Mouse (Mus musculus): ENCODE results near the gene Gp5.

DNA sequence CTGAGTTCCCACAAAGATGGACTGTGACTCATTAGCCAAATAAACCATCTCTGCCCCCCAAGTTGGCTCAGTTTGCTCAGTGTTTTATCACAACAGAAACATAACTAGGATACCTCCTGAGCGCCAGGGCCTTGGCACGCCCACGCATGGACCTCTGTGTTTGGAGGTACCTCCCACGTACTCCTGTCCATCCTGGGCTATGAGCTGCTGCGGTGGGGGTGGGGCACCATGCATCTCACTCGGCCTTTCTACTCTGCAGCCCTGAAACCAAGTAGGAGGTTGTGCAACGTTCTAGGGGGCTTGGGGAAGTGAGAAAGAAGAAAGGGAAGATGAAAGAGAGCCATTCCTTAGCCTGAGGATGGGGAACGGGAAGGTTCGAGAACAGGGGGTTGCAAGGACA lies 52.9 kb downstream of the Gp5 start:
- TF ChIP-seq CTCF (IDR thresholded peaks at IDR 0.05; ENCODE audit: extremely low read depth, insufficient read depth, insufficient read length, insufficient replicate concordance) (no peak), POLR2A (IDR thresholded peaks at IDR 0.05; ENCODE audit: low read depth, low read length) (no peak)

Measured in spleen, adult 2 months (tissue).